Mouse (Mus musculus) heart, postnatal 10 days (tissue): ENCODE data around the gene Rhoq. TPM values are rescaled to one million over a fixed set of nuclear protein-coding genes. Genes with fewer than 3 reads are reported as not detected.

Experiments
- total RNA-seq, 2 experiments: library from RNA; stranded (reverse); gene quantifications; 2 replicates each; pipeline ENCODE4 v1.2.3; 2021

The Rhoq gene
- total RNA-seq, 2 experiments from 2014 or later: 168 to 176 TPM

Other genes with a start within 250 kb of the Rhoq start
- gene Epas1, start 209.4 kb upstream of the Rhoq start, total RNA-seq: 100 to 1,000 TPM; 222 to 225 TPM
- gene Tmem247, start 45.7 kb upstream of the Rhoq start, total RNA-seq: not detected
- gene Atp6v1e2, start 15.2 kb upstream of the Rhoq start, total RNA-seq: not detected
- 1 to 10 TPM; 4.7 to 6.4 TPM for gene Pigf, start 62.3 kb downstream of the Rhoq start, total RNA-seq
- 10 to 100 TPM; 49.5 to 49.6 TPM for gene Cript, start 62.5 kb downstream of the Rhoq start, total RNA-seq
- gene Socs5, start 144.6 kb downstream of the Rhoq start, total RNA-seq: 10 to 100 TPM; 30.7 to 32.0 TPM